Mouse (Mus musculus) gastrocnemius, adult 8-10 months (tissue): Measurements from ENCODE around the gene Klf8. TPM values are rescaled to one million over a fixed set of nuclear protein-coding genes. Genes with fewer than 3 reads are reported as not detected.

ENCODE experiments used
- DNase-seq, 2 experiments: peaks; one replicate each; pipeline ENCODE4 v3.0.0; 2022; ENCODE audit warnings: low spot score in 2 of 2
- total RNA-seq, 4 experiments: library from RNA; stranded (reverse); gene quantifications; 2 replicates each; pipeline ENCODE4 v1.2.4; 2022

Klf8 gene
- total RNA-seq, 4 experiments from 2014 or later = 0.15 to 0.62 (median 0.24) TPM

GRCm38 (mm10) chrX:153439573-153439972 is 202.3 kb downstream of the Klf8 start:
- DNase-seq = no peak

- no peak for DNase-seq
These were observed 202.8 kb downstream of the Klf8 start for GRCm38 (mm10) chrX:153440018-153440417.

Other genes with a start within 250 kb of the Klf8 start
- not detected for gene Usp51, start 231.0 kb upstream of the Klf8 start, total RNA-seq
- 1 to 10 TPM; 3.1 to 4.2 (median 3.7) TPM for gene Mageh1, start 199.9 kb upstream of the Klf8 start, total RNA-seq
- not detected for gene Foxr2, start 118.7 kb upstream of the Klf8 start, total RNA-seq
- gene Rragb, start 97.5 kb upstream of the Klf8 start, total RNA-seq = 1 to 10 TPM; 1.9 to 4.1 (median 3.3) TPM